Mouse (Mus musculus): ENCODE results near the gene 3110082J24Rik.

Gene 3110082J24Rik

DNA sequence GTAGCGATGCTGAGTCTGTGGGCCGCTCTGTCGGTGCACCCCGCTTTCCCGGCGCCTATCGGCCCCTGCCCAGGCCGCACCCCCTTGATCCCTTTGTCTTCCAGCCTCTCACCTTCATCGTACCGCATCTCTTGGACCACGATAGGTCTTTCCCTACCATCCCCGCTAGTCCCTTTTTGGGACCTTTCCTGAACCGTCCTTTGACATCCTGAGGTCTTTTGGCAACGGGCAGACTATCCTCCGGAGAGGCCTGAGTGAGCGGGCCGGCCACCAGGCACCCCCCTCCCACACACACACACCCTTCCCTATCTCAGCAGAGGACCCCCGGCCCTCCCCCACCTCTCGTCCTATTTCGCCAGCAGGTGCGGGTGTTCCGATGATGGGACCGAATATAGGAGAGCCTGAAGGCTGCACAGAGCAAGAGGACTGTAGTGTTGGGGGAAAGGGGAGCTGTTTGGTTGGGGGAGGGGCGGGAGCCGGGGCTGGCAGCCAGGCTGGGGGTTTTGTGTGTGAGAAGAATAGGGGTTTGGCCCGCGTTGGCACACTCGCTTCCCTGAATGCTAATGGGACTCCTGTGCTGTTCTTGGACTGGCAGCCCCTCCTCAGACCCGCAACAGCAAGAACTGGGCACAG lies at the start of gene 3110082J24Rik:
TSS of gene 3110082J24Rik (minus strand) at position 419 of the 633 bp plus-strand sequence.
- no peak for DNase-seq (ENCODE audit: inconsistent age in 2 of 2, low spot score in 1 of 2)

DNA sequence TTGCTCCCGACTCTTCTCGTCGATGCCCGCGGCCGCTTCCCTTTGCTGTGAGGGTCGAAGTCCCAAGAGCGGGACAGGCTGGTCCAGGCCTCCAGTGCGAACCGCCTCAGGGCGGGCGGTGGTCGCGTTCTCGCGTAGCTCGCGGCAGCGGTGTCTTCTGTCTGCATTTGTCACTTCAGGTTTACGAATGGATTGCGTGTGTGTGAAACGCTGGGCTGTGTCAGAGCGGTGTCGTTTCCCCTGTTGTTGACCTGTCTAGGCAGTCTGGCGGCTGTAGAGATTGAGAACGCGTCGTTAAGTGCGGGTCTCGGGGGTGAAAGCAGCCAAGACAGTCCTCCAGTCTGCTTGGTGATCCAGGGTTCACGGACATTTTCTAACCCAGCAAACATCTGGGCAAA lies 49.5 kb upstream of the 3110082J24Rik start:
- no peak for DNase-seq (ENCODE audit: inconsistent age in 2 of 2, low spot score in 1 of 2)

DNA sequence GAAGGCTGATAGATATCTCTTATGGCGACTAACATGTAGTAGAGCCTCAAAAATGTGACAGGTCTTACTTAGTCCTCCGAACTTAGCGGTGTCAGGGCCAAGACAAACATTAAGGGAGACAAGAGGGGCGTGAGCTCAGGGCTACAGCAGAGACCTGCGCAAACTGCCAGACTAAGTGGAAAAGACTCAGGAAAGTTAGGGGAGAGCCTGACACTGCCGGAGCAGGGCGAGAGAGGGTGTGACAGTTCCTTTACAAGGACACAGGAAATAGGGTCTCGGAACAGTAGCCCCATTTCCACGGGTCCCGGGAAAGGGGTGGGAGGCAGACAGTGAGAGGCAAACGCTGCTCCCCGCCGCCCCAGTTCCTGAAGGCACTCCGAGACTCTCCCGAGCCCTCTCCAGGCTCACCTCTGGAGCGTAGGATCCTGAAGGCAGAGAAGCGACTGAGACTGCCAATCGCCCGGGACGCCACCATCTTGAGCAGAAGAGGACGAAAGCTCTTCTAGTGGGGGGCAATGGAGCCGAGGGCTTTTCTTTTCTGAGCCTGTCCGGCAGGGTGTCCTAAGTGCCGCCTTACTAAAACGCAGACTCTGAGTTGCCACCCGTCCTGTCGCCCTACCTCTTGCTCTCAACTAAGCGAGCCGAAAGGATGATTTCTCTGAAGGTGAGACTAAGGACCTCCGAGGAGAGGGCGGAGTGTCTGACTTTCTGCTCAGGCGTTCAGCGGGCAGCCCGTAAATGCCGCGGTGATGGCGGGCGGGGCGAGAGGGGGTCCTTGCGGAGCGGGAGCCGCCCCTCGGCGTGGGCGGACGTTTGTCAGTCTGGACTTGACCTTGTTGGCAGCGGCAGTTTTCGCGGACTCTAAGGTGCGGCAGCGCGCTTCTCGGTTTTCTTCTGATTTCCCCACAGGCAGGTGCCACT lies 48.8 kb upstream of the 3110082J24Rik start, which contains the start of the genes Hadha and Hadhb:
TSS of gene Hadha (minus strand) at position 689 of the 921 bp plus-strand sequence.
TSS of gene Hadhb (plus strand) at position 775 of the 921 bp plus-strand sequence.
- peak; percentile 94 to 99 for DNase-seq (ENCODE audit: inconsistent age in 2 of 2, low spot score in 1 of 2)

DNA sequence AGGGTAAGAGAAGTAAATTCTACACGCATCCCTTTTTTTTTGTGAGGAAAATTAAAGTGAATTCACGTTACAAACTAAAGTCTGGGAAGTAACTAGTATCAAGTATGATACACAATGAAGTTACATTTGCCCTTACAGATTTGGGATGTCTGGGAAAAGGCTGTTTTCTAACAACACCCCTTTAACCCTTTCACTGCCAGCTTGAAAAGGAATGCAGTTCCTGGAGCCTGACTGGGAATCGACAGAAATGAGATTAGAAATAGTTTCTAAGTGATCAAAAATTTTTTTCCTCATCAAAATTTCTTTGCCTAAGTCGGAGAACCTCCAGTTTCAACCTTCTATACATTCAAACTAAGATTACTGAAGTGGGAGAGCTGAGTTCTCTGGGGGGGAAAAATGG lies 48.1 kb upstream of the 3110082J24Rik start:
- no peak for DNase-seq (ENCODE audit: inconsistent age in 2 of 2, low spot score in 1 of 2)

DNA sequence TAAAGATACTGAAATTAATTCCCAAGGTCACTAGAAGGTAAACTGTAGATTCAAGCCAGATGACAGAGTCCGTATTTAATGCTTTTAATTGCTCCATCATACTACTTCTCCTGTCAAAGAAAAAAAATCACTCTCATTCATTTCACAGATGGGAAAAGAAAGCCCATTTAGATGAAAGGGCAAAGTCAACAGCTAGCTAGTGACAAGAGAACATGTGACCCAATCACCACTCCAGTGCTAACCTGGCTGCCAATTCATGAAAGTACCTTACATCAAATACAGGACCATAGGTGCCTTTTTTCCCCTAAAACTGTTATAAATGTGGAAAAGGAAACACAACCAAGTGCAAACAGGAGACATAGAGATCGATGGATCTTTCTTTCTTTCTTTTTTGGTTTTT lies 47.3 kb upstream of the 3110082J24Rik start:
- peak in 1 of 2 experiments; percentile 40 for DNase-seq (ENCODE audit: inconsistent age in 2 of 2, low spot score in 1 of 2)

DNA sequence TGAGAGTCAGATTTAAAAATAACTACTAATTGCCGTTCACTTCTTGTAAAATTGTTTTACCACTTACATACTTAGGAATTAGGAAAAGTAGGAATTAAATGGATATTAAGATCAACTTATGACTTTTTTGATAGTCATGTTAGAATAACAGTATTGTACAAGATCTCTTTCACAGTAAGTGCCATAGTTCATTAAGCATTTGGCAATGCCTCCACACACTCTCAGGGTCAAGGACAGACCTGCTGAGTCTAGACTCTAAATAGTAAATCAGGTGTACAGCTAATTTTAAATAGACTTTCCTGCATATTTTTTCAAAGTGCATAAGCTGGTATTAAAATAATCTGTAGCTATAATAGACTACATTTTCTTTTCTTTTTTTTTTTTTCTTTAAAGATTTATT lies 46.5 kb upstream of the 3110082J24Rik start:
- DNase-seq (ENCODE audit: inconsistent age in 2 of 2, low spot score in 1 of 2) = peak in 1 of 2 experiments; percentile 56

DNA sequence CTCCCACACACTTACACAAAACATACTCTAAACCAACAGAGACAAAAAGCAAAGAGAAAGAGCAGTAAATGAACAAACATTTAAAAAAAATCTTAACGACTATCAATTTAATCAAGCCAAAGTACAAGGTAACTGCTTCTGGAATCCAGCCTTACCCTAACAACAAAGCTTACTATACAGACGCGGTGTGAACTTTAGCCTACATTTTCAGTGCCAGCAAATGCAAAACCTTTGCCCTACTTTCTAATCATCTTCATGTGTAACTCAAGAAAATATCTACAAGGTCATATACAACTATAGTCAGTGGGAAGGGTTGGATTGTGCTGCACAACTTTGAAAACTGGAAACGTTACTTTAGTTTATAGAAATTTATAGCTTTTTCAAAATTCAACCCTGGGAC lies 46.1 kb upstream of the 3110082J24Rik start:
- DNase-seq (ENCODE audit: inconsistent age in 2 of 2, low spot score in 1 of 2) = peak in 1 of 2 experiments; percentile 78

DNA sequence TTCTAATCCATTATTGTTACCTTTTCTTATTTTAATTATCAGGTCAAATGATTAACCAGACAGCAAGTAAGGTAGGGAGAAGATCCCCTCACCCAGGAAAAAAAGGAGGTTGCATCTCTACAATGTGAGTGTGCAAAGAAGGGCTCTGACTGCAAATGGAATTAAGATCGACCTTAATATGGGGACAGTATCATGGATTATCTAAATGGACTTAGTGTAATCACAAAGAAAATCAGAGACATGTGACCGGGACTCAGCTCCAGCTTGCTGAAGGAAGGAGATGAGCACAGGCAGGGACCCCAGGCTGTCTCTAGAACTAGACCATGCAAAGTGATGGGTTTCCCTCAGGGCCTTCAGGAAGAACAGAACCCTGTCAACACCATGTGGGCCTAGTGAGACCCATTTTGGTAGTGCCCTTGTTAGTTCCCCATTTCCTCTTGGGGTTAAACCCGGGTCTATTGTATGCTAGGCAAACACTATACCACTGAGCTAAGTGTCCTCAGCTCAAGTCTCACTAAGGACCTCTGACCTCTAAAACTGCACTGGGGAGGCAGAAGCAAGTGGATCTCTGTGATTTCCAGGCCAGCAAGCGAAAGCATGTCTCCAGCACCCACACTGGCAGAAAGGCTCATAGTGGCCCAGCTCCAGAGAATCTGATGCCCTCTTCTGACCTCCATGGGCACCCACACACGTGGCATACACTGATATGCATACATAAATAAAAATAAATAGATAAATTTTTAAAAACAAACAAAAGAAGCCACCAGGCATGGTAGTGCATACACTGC lies 42.4 kb upstream of the 3110082J24Rik start:
- DNase-seq (ENCODE audit: inconsistent age in 2 of 2, low spot score in 1 of 2) = peak in 1 of 2 experiments; percentile 40

DNA sequence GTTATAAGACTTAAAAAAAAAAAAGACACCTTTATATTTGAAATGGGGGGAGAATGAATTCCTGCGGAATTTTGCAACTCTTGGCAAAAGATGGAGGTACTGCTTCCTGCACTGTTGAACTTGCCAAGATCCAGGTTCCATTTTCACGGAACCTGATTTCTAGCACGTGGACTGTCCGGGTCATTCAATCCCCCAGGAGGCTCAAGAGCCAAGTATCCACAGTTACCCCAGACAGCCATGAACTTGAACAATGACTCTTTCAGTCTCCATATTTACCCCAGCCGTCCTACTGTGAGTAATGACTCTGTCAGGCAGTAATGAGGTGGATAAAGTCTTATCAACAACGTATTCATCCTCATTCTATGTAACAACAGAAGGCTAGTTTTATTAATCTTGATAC lies 40.6 kb upstream of the 3110082J24Rik start:
- peak in 1 of 2 experiments; percentile 42 for DNase-seq (ENCODE audit: inconsistent age in 2 of 2, low spot score in 1 of 2)

DNA sequence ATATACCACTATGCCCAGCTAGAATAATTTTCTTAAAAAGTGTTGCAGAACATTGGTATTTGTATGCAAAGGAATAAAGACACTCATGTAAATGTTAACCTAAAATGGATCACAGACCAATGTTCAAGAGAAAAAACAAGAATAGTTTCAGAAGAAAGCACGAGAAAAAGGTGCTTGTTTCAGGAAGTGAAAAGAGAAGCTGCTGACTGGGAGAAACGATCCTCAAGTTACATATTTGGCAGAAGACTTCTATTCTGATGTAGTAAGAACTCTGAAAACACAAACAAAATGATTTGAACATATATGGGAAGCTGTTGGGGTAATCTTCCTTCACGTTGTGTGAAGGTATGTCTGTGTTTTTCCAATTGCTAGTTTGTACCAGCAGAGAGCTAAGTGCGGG lies 32.3 kb upstream of the 3110082J24Rik start:
- DNase-seq (ENCODE audit: inconsistent age in 2 of 2, low spot score in 1 of 2) = no peak

DNA sequence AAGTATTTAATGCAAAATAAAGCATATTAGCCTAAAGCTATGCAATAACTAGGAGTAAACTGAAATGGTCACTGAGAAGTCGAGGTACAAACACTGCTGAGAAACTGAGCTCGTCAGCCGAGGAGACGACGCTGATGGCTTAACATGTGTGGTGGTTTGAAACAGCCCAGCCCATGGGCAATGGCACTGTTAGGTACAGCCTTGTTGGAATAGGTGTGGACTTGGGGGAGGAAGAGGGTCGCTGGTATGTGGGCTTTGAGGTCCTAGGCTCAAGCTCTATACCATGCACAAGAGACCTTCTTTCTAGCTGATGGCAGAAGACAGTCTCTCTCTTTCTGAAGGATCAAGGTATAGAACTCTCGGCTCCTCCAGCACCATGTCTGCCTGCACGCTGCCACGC lies 31.4 kb upstream of the 3110082J24Rik start:
- no peak for DNase-seq (ENCODE audit: inconsistent age in 2 of 2, low spot score in 1 of 2)

DNA sequence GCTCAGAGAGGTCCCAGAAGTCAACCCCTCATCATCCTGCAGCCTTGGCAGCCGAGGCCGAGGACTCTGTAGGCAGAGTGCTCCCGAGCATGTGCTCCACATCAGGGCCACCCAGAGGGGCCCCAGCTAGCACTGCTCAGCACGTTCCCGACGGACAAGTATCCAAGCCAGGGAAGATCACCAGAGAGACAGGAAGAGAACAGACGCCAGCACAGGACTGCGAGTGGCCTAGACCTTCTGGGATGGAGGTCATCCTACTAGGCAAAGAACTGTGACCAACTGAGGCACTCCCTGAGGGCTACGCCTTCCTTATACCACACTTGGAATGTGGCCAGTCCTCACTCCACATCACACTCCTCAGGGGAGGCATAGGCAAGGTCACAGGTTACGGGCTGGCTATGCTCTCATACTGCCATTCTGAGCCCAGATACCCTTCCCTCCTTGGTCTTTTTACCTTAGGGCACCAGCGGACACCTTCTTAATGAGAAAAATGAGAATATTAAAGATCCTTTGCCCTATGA lies 29.9 kb upstream of the 3110082J24Rik start:
- DNase-seq (ENCODE audit: inconsistent age in 2 of 2, low spot score in 1 of 2) = peak in 1 of 2 experiments; percentile 50

DNA sequence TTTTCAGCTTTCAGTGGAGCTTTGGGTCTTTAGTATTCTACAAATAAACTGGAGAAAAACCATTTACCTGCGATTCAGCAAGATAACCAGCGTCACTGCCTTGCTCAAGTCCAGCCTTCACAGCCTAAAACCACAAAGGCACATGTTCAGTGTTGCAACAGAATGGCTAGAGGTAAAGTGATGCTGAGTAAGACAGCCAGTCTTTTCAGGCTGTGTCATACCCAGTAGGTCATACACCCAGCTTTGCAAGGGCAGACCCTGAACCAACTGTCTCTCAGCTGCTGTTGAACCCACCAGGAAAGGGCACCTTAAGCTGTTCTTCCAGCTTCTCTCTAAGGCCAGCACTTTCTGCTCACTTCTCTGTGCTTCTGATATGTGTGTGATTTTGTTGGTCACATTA lies 26.3 kb upstream of the 3110082J24Rik start:
- peak in 1 of 2 experiments; percentile 55 for DNase-seq (ENCODE audit: inconsistent age in 2 of 2, low spot score in 1 of 2)

DNA sequence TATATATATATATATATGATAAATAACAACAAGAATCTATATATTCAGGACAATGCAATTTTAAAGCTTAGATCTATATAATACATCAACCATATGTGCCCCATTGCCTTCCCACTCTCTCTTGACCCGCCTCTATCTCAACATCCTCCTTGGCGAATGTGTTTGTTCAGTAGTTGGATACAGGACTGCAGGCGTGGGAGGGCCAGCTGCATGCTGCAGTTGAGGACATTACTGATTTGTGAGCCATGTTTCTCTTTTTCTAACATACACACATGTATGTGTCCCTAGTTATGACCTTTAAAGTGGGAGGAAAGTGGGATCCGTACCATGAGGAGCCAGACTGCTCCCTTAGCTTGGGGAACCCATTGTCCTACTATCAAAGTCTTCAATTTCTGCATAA lies 25.4 kb upstream of the 3110082J24Rik start:
- no peak for DNase-seq (ENCODE audit: inconsistent age in 2 of 2, low spot score in 1 of 2)

DNA sequence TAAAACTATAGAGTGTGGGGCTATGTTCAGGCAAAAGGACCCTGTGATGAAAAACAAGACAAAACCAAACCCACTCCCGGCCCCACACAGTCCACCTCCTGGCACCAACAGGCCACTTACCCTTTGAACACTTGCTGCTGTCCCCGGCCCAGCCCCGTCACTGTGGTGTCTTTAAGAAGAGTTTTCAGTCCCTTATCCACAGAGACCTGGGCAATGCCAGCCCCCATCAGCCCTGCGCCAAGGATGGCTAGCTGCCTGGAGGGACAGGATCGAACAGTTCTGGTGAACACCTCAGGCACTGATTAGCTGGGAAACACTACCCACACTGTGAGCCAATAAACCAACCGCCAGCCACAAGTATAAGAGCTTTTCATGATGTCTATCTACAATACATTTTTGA lies 22.8 kb upstream of the 3110082J24Rik start:
- DNase-seq (ENCODE audit: inconsistent age in 2 of 2, low spot score in 1 of 2) = no peak

DNA sequence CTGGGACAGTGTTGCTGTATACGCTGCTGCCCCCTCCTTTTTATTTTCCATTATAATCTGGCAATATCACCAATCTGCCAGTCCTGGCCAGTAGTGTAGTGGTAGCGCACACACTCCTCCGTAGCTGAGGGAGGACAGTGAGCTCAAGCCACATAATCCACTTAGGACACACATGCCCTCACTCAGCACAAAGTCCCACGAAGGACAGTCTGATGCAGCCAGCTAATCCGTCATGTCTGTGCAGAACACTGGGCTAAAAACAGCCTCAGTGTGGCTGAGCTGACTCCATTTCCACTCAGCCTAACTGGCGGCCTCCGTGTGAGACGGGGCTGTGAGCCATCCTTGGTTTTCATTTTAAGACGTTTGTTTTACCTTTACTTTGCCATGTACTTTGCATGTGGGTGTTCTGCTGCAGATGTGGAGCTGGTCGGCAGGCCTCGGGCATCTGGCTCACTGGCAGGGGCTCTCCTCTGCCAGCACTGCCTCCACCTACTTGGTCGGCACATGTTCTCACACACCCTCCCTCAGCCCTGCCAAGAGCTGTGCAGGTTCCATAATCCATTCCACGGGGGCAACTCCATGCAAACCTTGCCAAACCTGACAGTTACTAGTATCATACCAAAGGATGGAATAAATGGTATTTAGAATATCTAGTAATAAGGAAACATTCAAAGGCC lies 22.2 kb upstream of the 3110082J24Rik start:
- DNase-seq (ENCODE audit: inconsistent age in 2 of 2, low spot score in 1 of 2) = peak in 1 of 2 experiments; percentile 29

DNA sequence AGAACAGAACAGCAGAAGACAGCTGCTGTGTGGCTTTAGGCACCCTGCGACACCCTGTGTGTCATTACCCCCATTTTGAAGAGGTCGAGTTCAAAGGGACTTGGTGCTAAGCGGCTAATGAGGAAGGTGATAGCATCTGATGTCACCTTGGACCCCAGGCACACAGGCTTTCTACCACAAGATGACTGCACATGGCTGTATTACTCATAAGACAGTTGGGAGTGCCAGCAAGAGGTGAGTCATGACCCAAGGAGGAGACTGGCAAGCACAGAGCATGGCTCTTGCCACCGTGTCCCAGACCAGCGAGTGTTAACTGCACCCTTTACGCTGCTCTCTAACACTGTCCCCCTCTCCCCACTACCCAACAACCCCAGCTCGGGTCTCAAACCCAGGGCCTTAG lies 20.9 kb upstream of the 3110082J24Rik start:
- peak; percentile 73 to 82 for DNase-seq (ENCODE audit: inconsistent age in 2 of 2, low spot score in 1 of 2)

DNA sequence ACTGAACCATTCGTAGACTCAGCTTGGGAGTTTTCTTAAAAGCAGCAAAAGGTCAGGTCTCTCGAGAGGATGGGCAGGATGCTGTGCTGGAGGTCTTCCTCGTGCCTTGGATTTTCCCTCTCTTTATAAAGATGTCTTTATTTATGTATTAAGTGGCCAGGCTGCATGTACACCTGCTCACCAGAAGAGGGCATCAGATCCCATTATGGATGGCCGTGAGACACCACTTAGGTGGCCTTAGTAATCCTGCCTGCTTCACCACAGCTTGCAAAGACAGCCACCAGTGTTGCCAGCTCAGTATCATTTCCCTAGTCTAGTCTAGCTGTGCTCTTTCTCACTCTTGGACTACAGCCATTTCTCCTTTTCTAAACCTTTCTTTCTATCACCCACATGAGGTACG lies 19.7 kb upstream of the 3110082J24Rik start:
- peak in 1 of 2 experiments; percentile 67 for DNase-seq (ENCODE audit: inconsistent age in 2 of 2, low spot score in 1 of 2)

DNA sequence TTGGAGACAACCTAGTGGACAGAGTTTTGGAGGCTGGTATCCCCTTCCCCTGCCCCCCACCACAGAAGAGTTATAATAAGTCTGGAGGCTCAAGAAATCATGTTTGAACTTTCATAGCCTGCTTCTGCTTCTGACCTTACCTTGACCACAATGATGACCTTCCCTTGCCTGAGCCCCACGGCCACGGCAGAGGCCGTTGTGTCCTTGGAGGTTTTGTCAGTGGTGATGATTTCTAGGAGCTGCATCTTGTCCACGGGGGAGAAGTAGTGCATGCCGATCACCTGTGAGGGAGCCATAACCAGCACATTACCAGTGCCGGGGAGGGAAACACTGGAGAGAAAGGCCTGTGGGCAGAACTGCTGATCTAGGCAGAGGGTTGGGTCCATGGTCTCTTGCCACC lies 16.6 kb upstream of the 3110082J24Rik start:
- peak in 1 of 2 experiments; percentile 63 for DNase-seq (ENCODE audit: inconsistent age in 2 of 2, low spot score in 1 of 2)

DNA sequence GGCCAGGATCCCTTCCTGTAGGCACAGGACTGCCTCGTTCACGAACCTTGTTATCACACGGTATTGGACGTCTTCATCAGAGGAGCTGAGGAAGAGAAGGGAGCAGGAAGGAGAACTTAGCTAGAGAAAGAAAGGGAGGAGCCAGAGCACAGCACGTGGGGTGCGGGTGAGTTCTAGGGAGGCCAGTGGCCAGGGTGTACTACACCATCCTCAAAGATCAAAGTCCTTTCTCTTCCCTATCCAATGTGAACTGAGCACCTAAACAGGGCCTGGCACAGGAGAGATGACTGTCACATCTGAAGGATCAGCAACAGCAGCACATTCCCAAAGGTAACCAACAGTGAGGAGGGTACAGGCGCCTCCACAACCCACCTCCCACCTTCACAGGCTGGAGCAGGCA lies 14.2 kb upstream of the 3110082J24Rik start:
- no peak for DNase-seq (ENCODE audit: inconsistent age in 2 of 2, low spot score in 1 of 2)

Measured in adrenal gland, adult (tissue).